Mouse (Mus musculus) C2C12 (cell line): ENCODE measurements around the gene Ttc7. TPM values are rescaled to one million over a fixed set of nuclear protein-coding genes. Genes with fewer than 3 reads are reported as not detected.

ENCODE experiments used
- H3K27me3 ChIP-seq: one replicate; pipeline ENCODE4 v1.6.1; 2011; ENCODE audit not compliant: control insufficient read depth, insufficient read depth, insufficient read length
- H3K36me3 ChIP-seq: one replicate; pipeline ENCODE4 v1.6.1; 2011; ENCODE audit not compliant: control insufficient read depth, insufficient read depth
- H3K4me3 ChIP-seq: one replicate; pipeline ENCODE4 v1.5.1; 2011; ENCODE audit warnings: mild to moderate bottlenecking, control low read depth; ENCODE audit not compliant: poor library complexity, insufficient read depth, severe bottlenecking
- H3K79me2 ChIP-seq: one replicate; pipeline ENCODE4 v1.6.1; 2011; ENCODE audit not compliant: control insufficient read depth, insufficient read depth
- H3K79me3 ChIP-seq: one replicate; pipeline ENCODE4 v1.6.1; 2011; ENCODE audit warnings: low read depth, control low read depth
- H3ac ChIP-seq: one replicate; pipeline ENCODE3; 2011; ENCODE audit warnings: low read depth; ENCODE audit not compliant: control insufficient read depth, insufficient read length
- CEBPB ChIP-seq: IDR thresholded peaks from one replicate; pipeline ENCODE4 v1.6.1; 2011; ENCODE audit warnings: low read depth, mild to moderate bottlenecking, control low read depth, moderate library complexity
- CTCF ChIP-seq: IDR thresholded peaks from one replicate; pipeline ENCODE4 v1.5.1; 2011; ENCODE audit not compliant: control insufficient read depth, insufficient read depth, insufficient read length
- FOSL1 ChIP-seq: IDR thresholded peaks from one replicate; pipeline ENCODE4 v1.8.0; 2011; ENCODE audit warnings: mild to moderate bottlenecking, low read length; ENCODE audit not compliant: poor library complexity, insufficient read depth, severe bottlenecking
- MAX ChIP-seq: IDR thresholded peaks from one replicate; pipeline ENCODE4 v1.6.1; 2011; ENCODE audit warnings: mild to moderate bottlenecking, control low read depth
- MYOD1 ChIP-seq: IDR thresholded peaks from one replicate; pipeline ENCODE4 v1.6.1; 2011; ENCODE audit warnings: low read depth; ENCODE audit not compliant: control insufficient read depth, insufficient read length
- MYOG ChIP-seq: IDR thresholded peaks from one replicate; pipeline ENCODE4 v1.6.1; 2011; ENCODE audit not compliant: control insufficient read depth, insufficient read length; ENCODE audit errors: extremely low read depth
- USF1 ChIP-seq: IDR thresholded peaks from one replicate; pipeline ENCODE4 v1.6.1; 2011; ENCODE audit warnings: low read depth, mild to moderate bottlenecking, control low read depth, moderate library complexity
- long read RNA-seq, 2 experiments: library from polyadenylated mRNA; unstranded; transcript quantifications; one replicate each; pipeline ENCODE4 v2.0.0; 2019 to 2020
- polyA plus RNA-seq: library from polyadenylated mRNA; unstranded; fragments of >200 nt; fragmentation: generic; extraction: Trizol; gene quantifications from one replicate; pipeline ENCODE4 v1.2.1, GENCODE M21; 2012; ENCODE audit warnings: missing spikeins

The Ttc7 gene
- polyA plus RNA-seq = 9.8 TPM
- long read RNA-seq, experiment 1, full-length matches to known transcripts = 3 of 10 reads
- long read RNA-seq, experiment 1, partial matches to known transcripts = 0 of 10 reads
- long read RNA-seq, experiment 1, other reads (novel, unspliced or antisense) = 7 of 10 reads
- long read RNA-seq, experiment 2, full-length matches to known transcripts = 15 of 33 reads
- long read RNA-seq, experiment 2, partial matches to known transcripts = 3 of 33 reads
- long read RNA-seq, experiment 2, other reads (novel, unspliced or antisense) = 15 of 33 reads

DNA sequence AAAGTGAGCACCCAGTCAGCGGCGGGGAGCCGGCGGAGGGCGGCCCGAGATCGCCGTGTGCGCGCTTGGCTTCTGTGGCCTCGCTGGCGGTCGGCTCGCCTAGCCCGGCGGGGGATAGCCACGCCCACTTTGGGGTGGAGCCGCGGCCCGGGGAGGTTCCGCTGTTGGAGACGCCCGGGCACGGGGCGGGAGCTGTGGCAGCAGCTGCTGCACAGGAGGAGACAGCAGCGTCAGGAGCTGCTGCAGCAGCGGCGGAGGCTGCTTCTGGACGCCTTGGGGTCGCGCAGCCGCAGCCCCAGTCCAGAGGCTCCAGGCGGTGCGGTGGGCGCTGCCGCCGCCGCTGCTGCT, at the start of gene Ttc7:
TSS of gene Ttc7 (plus strand) at position 181 of the 348 bp plus-strand sequence.
- Histone ChIP-seq H3K79me3 (no peaks in the 10 kb centered on the region), H3K36me3 (no peaks in the 10 kb centered on the region), H3K27me3 (no peaks in the 10 kb centered on the region), H3K4me3 (peak within 1 kb of the TSS; percentile 55), H3K79me2 (no peaks in the 10 kb centered on the region), H3ac (peak within 1 kb of the TSS; percentile 89)
- no peak for TF ChIP-seq FOSL1
- TF ChIP-seq MYOD1 = peak; percentile 56

DNA sequence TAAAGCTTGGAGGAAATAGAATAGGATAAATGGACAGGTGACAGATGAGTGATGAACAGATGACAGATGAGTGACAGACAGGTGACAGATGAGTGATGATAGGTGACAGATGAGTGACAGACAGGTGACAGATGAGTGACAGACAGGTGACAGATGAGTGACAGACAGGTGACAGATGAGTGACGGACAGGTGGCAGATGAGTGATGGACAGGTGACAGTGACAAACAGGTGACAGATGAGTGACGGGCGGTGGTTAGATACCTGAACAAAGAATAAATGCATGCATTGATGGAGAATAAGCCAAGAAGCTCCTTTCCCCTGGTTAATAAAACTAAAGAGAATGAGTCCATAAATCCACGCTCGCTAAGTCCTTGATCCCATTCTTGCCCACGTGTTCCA, 47.7 kb upstream of the Ttc7 start:
- Histone ChIP-seq H3K4me3 (no peak overlapping the region), H3K79me3 (no peaks in the 10 kb centered on the region), H3K79me2 (no peaks in the 10 kb centered on the region), H3K36me3 (no peaks in the 10 kb centered on the region), H3ac (no peak overlapping the region), H3K27me3 (no peaks in the 10 kb centered on the region)
- TF ChIP-seq CEBPB (no peak), MAX (no peak), USF1 (no peak)

DNA sequence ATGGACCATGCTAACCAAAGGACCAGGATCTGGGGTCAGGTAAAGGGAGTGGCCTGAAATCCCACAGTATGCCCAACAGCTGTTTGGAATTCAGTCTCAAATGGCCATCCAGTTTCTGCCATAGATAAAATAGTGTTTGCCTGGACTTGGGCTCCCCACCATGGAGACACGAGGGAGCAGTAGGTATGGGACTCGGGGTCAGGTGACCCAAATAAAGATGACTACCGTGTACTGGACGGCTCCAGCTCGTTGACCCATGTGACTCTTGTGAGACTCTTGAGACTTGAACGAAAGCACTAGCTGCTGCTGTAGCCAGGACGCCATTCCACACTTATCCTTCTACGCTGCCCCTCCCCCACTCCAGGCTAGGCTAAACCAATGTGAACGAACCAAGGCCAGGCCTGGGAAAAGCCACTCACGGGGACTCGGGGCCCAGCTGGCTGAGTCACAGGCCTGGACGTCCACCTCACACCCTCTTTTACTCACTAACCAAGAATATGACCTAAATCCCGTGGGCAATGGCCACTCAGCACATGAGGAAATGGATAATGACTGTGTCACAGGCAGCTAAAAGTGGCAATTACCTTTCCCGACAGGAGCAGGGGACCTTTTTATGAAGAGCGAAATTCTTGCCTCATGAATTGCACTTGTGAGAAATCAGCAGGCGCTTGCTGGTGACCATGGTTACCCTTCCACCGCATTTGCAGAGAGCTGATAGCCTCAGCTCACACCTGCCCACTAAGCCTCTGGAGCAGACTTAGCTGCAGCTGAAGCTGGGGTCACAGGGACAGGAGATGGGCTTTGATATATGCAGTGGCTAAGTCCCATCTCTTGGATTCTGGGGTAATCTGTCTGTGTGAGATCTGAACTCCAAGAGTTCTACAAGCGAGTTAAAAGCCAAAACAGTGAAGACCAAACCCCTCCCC, 45.7 kb upstream of the Ttc7 start:
- Histone ChIP-seq H3K36me3 (no peaks in the 10 kb centered on the region), H3ac (no peak overlapping the region), H3K79me2 (no peaks in the 10 kb centered on the region), H3K79me3 (no peaks in the 10 kb centered on the region), H3K4me3 (no peak overlapping the region), H3K27me3 (no peaks in the 10 kb centered on the region)
- TF ChIP-seq FOSL1 (no peak), MAX (no peak), MYOG (no peak), CEBPB (peak; percentile 2), CTCF (no peak), MYOD1 (peak; percentile 9), USF1 (peak; percentile 68)

- no peak overlapping the region for H3ac ChIP-seq
- no peaks in the 10 kb centered on the region for H3K79me2 ChIP-seq
- no peaks in the 10 kb centered on the region for H3K27me3 ChIP-seq
- H3K36me3 ChIP-seq = no peaks in the 10 kb centered on the region
- no peaks in the 10 kb centered on the region for H3K79me3 ChIP-seq
- no peak overlapping the region for H3K4me3 ChIP-seq
- no peak for TF ChIP-seq CTCF
- no peak for TF ChIP-seq MAX
- TF ChIP-seq MYOD1 = peak; percentile 13
- no peak for TF ChIP-seq MYOG
- no peak for TF ChIP-seq USF1
These were observed 44.9 kb upstream of the Ttc7 start for GRCm38 (mm10) chr17:87237826-87238225.

GRCm38 (mm10) chr17:87246103-87246502, 36.6 kb upstream of the Ttc7 start:
- Histone ChIP-seq H3K4me3 (no peak overlapping the region), H3ac (no peak overlapping the region), H3K27me3 (no peaks in the 10 kb centered on the region), H3K79me3 (no peaks in the 10 kb centered on the region), H3K79me2 (no peaks in the 10 kb centered on the region), H3K36me3 (no peaks in the 10 kb centered on the region)
- no peak for TF ChIP-seq CEBPB
- no peak for TF ChIP-seq USF1
- no peak for TF ChIP-seq MYOG
- no peak for TF ChIP-seq MAX
- TF ChIP-seq FOSL1 = no peak
- TF ChIP-seq CTCF = no peak
- TF ChIP-seq MYOD1 = no peak

- no peak overlapping the region for H3ac ChIP-seq
- no peak overlapping the region for H3K4me3 ChIP-seq
- H3K79me3 ChIP-seq = no peaks in the 10 kb centered on the region
- no peaks in the 10 kb centered on the region for H3K79me2 ChIP-seq
- peaks cover 51% of the 10 kb centered on the region for H3K36me3 ChIP-seq
- TF ChIP-seq USF1 = no peak
- TF ChIP-seq MYOD1 = no peak
- no peak for TF ChIP-seq CEBPB
- TF ChIP-seq MAX = no peak
- TF ChIP-seq CTCF = no peak
- no peaks in the 10 kb centered on the region for H3K27me3 ChIP-seq
These were observed 28.3 kb upstream of the Ttc7 start for GRCm38 (mm10) chr17:87254384-87254783.
